Mouse (Mus musculus) intestine, embryonic 15.5 days (tissue): ENCODE measurements around the gene Cited1. TPM values are rescaled to one million over a fixed set of nuclear protein-coding genes. Genes with fewer than 3 reads are reported as not detected.

Experiments used
- polyA plus RNA-seq: library from polyadenylated mRNA; unstranded; fragments of >200 nt; fragmentation: Nextera tagmentation; extraction: Ambion mirVana; gene quantifications from 2 replicates; pipeline ENCODE4 v1.2.1, GENCODE M21; 2015

Cited1 gene
- polyA plus RNA-seq, 1 experiment from 2014 or later: 7.1 TPM

Other genes with a start within 250 kb of the Cited1 start
- 1.1 and 1.3 TPM in 2 replicates for gene Rtl5, start 180.9 kb downstream of the Cited1 start, polyA plus RNA-seq
- 50.1 and 53.9 TPM in 2 replicates for gene Pin4, start 132.7 kb downstream of the Cited1 start, polyA plus RNA-seq
- gene Ercc6l, start 95.1 kb downstream of the Cited1 start, polyA plus RNA-seq: 9.5 and 11.2 TPM in 2 replicates
- 764 and 787 TPM in 2 replicates for gene Rps4x, start 62.8 kb downstream of the Cited1 start, polyA plus RNA-seq